Mouse (Mus musculus) liver, postnatal 0 days (tissue): ENCODE measurements around the gene Kcnh4. TPM values are rescaled to one million over a fixed set of nuclear protein-coding genes. Genes with fewer than 3 reads are reported as not detected.
A peak's percentile ranks its signal among the peaks of the same experiment; 100 is the strongest.

Source experiments
- ATAC-seq: fragments of 200-750 bp; cut with Nextera tagmentation; 2 replicates; pipeline ENCODE4 v1.8.0; 2017; ENCODE audit warnings: mild to moderate bottlenecking, moderate library complexity
- DNase-seq: peaks from one replicate; pipeline ENCODE4 v3.0.0-alpha.2; 2016
- H3K27ac ChIP-seq: fragments of 300-500 bp; sonication (generic); 2 replicates; pipeline ENCODE4 v1.5.1; 2014; ENCODE audit warnings: antibody characterized with exemption, moderate library complexity, mild to moderate bottlenecking, low read depth
- H3K27me3 ChIP-seq: fragments of 300-500 bp; sonication (generic); 2 replicates; pipeline ENCODE4 v1.6.1; 2014; ENCODE audit warnings: low read length, control low read depth, mixed read lengths; ENCODE audit not compliant: insufficient read depth
- H3K36me3 ChIP-seq: fragments of 300-500 bp; sonication (generic); replicated peaks from 2 replicates; pipeline ENCODE4 v1.6.1; 2014; ENCODE audit warnings: mild to moderate bottlenecking, control low read depth, low read length, moderate library complexity, mixed read lengths; ENCODE audit not compliant: insufficient read depth
- H3K4me1 ChIP-seq: fragments of 300-500 bp; sonication (generic); 2 replicates; pipeline ENCODE4 v1.6.1; 2014; ENCODE audit warnings: antibody characterized with exemption, mild to moderate bottlenecking, control low read depth; ENCODE audit not compliant: insufficient read depth
- H3K4me2 ChIP-seq: fragments of 300-500 bp; sonication (generic); 2 replicates; pipeline ENCODE4 v1.6.1; 2014; ENCODE audit warnings: low read depth, mild to moderate bottlenecking, low read length, moderate library complexity, mixed read lengths
- H3K4me3 ChIP-seq: fragments of 300-500 bp; sonication (generic); 2 replicates; pipeline ENCODE4 v1.5.1; 2014; ENCODE audit warnings: low read depth, low read length
- H3K9ac ChIP-seq: fragments of 300-500 bp; sonication (generic); replicated peaks from 2 replicates; pipeline ENCODE4 v1.6.1; 2014; ENCODE audit warnings: mild to moderate bottlenecking, moderate library complexity
- H3K9me3 ChIP-seq: fragments of 300-500 bp; sonication (generic); 2 replicates; pipeline ENCODE4 v1.6.1; 2016; ENCODE audit warnings: mild to moderate bottlenecking, control low read depth, low read length, mixed read lengths
- CTCF ChIP-seq: sonication (generic); IDR thresholded peaks from 2 replicates; pipeline ENCODE4 v1.5.1; 2016; ENCODE audit warnings: antibody characterized with exemption, low read depth
- EP300 ChIP-seq: IDR thresholded peaks from 2 replicates; pipeline ENCODE4 v1.6.1; 2016; ENCODE audit warnings: antibody characterized with exemption, low read depth, mild to moderate bottlenecking
- WGBS: fragments of 180-500 bp; shearing (Covaris S2); extraction: QIAGEN DNeasy Blood & Tissue Kit; methylation state at CpG from one replicate; pipeline ENCODE4 v1.1.7; 2014; ENCODE audit not compliant: insufficient replicate concordance; 5-methylcytosine and 5-hydroxymethylcytosine counted together
- polyA plus RNA-seq: library from polyadenylated mRNA; unstranded; fragments of >200 nt; fragmentation: Nextera tagmentation; extraction: Ambion mirVana; gene quantifications from 2 replicates; pipeline ENCODE4 v1.2.1, GENCODE M21; 2015

The Kcnh4 gene
- polyA plus RNA-seq, 1 experiment from 2014 or later: not detected

DNA sequence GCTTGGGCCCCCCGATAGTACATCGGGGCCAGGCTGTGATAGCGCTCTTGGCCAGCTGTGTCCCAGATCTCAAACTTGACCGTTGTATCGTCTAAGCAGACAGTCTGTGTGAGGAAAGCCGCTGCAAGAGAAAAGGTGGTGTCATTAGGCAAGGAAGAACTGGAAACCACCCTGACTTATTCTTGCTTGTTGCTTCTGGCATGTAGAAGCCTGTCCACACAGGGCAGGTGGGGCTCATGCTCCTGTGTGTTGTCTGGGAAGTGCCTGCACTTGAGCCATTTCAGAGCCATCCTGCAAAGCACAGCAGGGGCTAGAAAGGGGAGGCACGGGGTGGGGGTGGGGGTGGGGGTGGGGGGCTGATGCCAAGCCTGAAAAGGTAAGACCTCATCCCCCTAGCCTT, 41.3 kb downstream of the Kcnh4 start:
- no peak overlapping the region for H3K9ac ChIP-seq
- no peaks in the 10 kb centered on the region for H3K27me3 ChIP-seq
- ATAC-seq: no peak
- 88% methylated on average over 7 of the region's 7 CpGs for WGBS
- H3K27ac ChIP-seq: no peak overlapping the region
- DNase-seq: no peak
- H3K36me3 ChIP-seq: peaks cover 47% of the 10 kb centered on the region
- peaks cover 42% of the 10 kb centered on the region for H3K4me1 ChIP-seq
- TF ChIP-seq CTCF (no peak), EP300 (no peak)
- no peak overlapping the region for H3K4me3 ChIP-seq
- no peak overlapping the region for H3K4me2 ChIP-seq
- H3K9me3 ChIP-seq: no peaks in the 10 kb centered on the region

GRCm38 (mm10) chr11:100716649-100717048, 43.1 kb downstream of the Kcnh4 start:
- peaks cover 37% of the 10 kb centered on the region for H3K4me1 ChIP-seq
- no peaks in the 10 kb centered on the region for H3K9me3 ChIP-seq
- H3K36me3 ChIP-seq: peaks cover 47% of the 10 kb centered on the region
- no peaks in the 10 kb centered on the region for H3K27me3 ChIP-seq
- 81% methylated on average over 3 of the region's 3 CpGs for WGBS
- no peak overlapping the region for H3K4me3 ChIP-seq
- TF ChIP-seq EP300: no peak
- TF ChIP-seq CTCF: no peak
- H3K27ac ChIP-seq: no peak overlapping the region
- H3K9ac ChIP-seq: no peak overlapping the region
- DNase-seq (no peak), ATAC-seq (no peak)
- H3K4me2 ChIP-seq: no peak overlapping the region

DNA sequence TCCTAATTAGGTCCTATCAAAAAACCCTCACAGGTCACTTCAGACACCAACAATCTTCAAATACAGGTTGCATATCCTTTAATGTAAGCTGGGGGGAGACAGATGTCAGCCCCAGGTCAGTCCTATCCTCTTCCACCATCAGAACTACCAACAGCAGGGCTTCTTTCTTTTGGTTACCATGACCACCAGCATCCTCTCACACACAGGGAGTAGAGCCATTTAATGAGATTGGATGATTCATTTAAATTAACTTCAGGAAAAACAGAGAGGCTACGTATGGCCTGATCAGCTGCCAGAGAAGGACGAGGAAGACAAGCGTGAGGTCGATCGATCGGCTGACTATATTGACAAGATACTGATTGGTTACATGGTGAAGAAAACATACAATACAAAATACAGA, 44.8 kb downstream of the Kcnh4 start:
- Histone ChIP-seq H3K4me1 (peaks cover 28% of the 10 kb centered on the region), H3K4me3 (no peak overlapping the region), H3K36me3 (peaks cover 47% of the 10 kb centered on the region), H3K9ac (no peak overlapping the region), H3K4me2 (no peak overlapping the region), H3K27ac (no peak overlapping the region), H3K27me3 (no peaks in the 10 kb centered on the region), H3K9me3 (no peaks in the 10 kb centered on the region)
- TF ChIP-seq CTCF (no peak), EP300 (no peak)
- DNase-seq (no peak), ATAC-seq (no peak)
- 88% methylated on average over 6 of the region's 6 CpGs for WGBS

- 0 out of 2 replicates have a peak overlapping the region, but pooled peaks have one; percentile 62 for H3K9ac ChIP-seq
- H3K27me3 ChIP-seq: no peaks in the 10 kb centered on the region
- peaks cover 47% of the 10 kb centered on the region for H3K36me3 ChIP-seq
- H3K4me1 ChIP-seq: peaks cover 28% of the 10 kb centered on the region
- peak overlapping the region; percentile 84 for H3K4me2 ChIP-seq
- no peaks in the 10 kb centered on the region for H3K9me3 ChIP-seq
- ATAC-seq: peak; percentile 63
- peak; percentile 88 for DNase-seq
- 40% methylated on average over 6 of the region's 6 CpGs for WGBS
- peak overlapping the region; percentile 66 for H3K27ac ChIP-seq
- no peak for TF ChIP-seq EP300
- peak; percentile 98 for TF ChIP-seq CTCF
- H3K4me3 ChIP-seq: peak overlapping the region; percentile 40
Observed at GRCm38 (mm10) chr11:100714534-100714915, 45.2 kb downstream of the Kcnh4 start.

GRCm38 (mm10) chr11:100713735-100714533, 45.8 kb downstream of the Kcnh4 start, which contains the start of gene Hspb9:
Gene Hspb9, plus strand, starts transcription at chr11:100713850.
- DNase-seq: peak; percentile 82
- ATAC-seq: peak; percentile 53
- Histone ChIP-seq H3K4me3 (peak within 1 kb of the TSS; percentile 40), H3K9ac (peak within 1 kb of the TSS; percentile 62), H3K9me3 (no peaks in the 10 kb centered on the region), H3K4me2 (peak within 1 kb of the TSS; percentile 84), H3K4me1 (peaks cover 28% of the 10 kb centered on the region), H3K27ac (peak within 1 kb of the TSS; percentile 66), H3K27me3 (no peaks in the 10 kb centered on the region), H3K36me3 (peaks cover 46% of the 10 kb centered on the region)
- TF ChIP-seq EP300 (0 out of 2 replicates have a peak, but pooled peaks have one; percentile 25), CTCF (no peak)
- 4% methylated on average over 38 of the region's 38 CpGs for WGBS

DNA sequence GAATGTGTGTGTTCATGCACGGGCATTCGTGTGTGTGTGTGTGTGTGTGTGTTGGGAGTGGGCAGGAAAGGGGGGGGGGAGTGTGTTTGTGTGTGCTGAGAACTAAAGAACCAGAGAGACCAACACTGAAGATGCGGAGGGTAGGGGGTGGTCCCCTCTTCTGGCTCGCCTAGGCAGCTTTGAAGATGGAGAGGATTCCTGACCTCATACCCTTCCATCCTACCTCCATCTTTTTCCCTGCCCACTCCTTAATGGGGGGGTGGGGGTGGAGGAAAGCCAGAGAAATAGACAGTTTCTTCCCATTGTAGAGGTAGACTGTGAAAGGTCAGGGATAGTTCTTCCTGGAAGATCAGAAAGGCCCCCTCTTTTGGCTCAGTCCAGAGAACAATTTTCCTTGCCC, 46.6 kb downstream of the Kcnh4 start:
- Histone ChIP-seq H3K9me3 (no peaks in the 10 kb centered on the region), H3K9ac (peak overlapping the region; percentile 62), H3K4me1 (peaks cover 28% of the 10 kb centered on the region), H3K27ac (peak overlapping the region; percentile 66), H3K36me3 (peaks cover 46% of the 10 kb centered on the region), H3K4me3 (peak overlapping the region; percentile 40; the same call in 1 of the 2 replicates), H3K27me3 (no peaks in the 10 kb centered on the region), H3K4me2 (peak overlapping the region; percentile 84)
- no peak for ATAC-seq
- no peak for DNase-seq
- TF ChIP-seq EP300 (no peak), CTCF (no peak)
- WGBS: 57% methylated on average over 4 of the region's 4 CpGs
